Mouse (Mus musculus) embryonic facial prominence, embryonic 14.5 days (tissue): ENCODE results near the gene Plcd3. TPM values are rescaled to one million over a fixed set of nuclear protein-coding genes. Genes with fewer than 3 reads are reported as not detected.

Source experiments
- ATAC-seq: fragments of 200-750 bp; cut with Nextera tagmentation; 2 replicates; pipeline ENCODE4 v1.8.0; 2017; ENCODE audit warnings: low read depth, moderate number of reproducible peaks, moderate TSS enrichment
- DNase-seq: peaks from one replicate; pipeline ENCODE4 v3.0.0-alpha.2; 2015; ENCODE audit warnings: low spot score
- H3K27ac ChIP-seq: fragments of 300-500 bp; sonication (generic); replicated peaks from 2 replicates; pipeline ENCODE4 v1.5.1; 2014; ENCODE audit warnings: low read depth, mild to moderate bottlenecking, low read length, moderate library complexity
- H3K27me3 ChIP-seq: fragments of 300-500 bp; sonication (generic); replicated peaks from 2 replicates; pipeline ENCODE4 v1.6.1; 2014; ENCODE audit warnings: low read length; ENCODE audit not compliant: control insufficient read depth, insufficient read depth
- H3K36me3 ChIP-seq: fragments of 300-500 bp; sonication (generic); 2 replicates; pipeline ENCODE4 v1.6.1; 2014; ENCODE audit warnings: low read length, mixed read lengths; ENCODE audit not compliant: control insufficient read depth, insufficient read depth
- H3K4me1 ChIP-seq: fragments of 300-500 bp; sonication (generic); 2 replicates; pipeline ENCODE4 v1.6.1; 2014; ENCODE audit warnings: antibody characterized with exemption, low read length; ENCODE audit not compliant: control insufficient read depth, insufficient read depth
- H3K4me2 ChIP-seq: fragments of 300-500 bp; sonication (generic); 2 replicates; pipeline ENCODE4 v1.6.1; 2014; ENCODE audit warnings: low read depth, mild to moderate bottlenecking, low read length, moderate library complexity, mixed read lengths
- H3K4me3 ChIP-seq: fragments of 300-500 bp; sonication (generic); 2 replicates; pipeline ENCODE4 v1.5.1; 2014; ENCODE audit warnings: low read depth, mild to moderate bottlenecking, low read length
- H3K9ac ChIP-seq: fragments of 300-500 bp; sonication (generic); 2 replicates; pipeline ENCODE4 v1.6.1; 2014; ENCODE audit warnings: low read depth, mild to moderate bottlenecking, low read length, moderate library complexity, mixed read lengths
- H3K9me3 ChIP-seq: fragments of 300-500 bp; sonication (generic); 2 replicates; pipeline ENCODE4 v1.6.1; 2016; ENCODE audit warnings: low read length; ENCODE audit not compliant: control insufficient read depth
- WGBS: fragments of 180-500 bp; shearing (Covaris S2); extraction: QIAGEN DNeasy Blood & Tissue Kit; methylation state at CpG from one replicate; pipeline ENCODE4 v1.1.7; 2014; 5-methylcytosine and 5-hydroxymethylcytosine counted together
- polyA plus RNA-seq: library from polyadenylated mRNA; unstranded; fragments of >200 nt; fragmentation: Nextera tagmentation; extraction: Ambion mirVana; gene quantifications from 2 replicates; pipeline ENCODE4 v1.2.1, GENCODE M21; 2014

The Plcd3 gene
- polyA plus RNA-seq, 1 experiment from 2014 or later, result 3.0 TPM

GRCm38 (mm10) chr11:103069731-103070130 lies 31.7 kb downstream of the Plcd3 start:
- no peak overlapping the region for H3K4me2 ChIP-seq
- no peaks in the 10 kb centered on the region for H3K9me3 ChIP-seq
- no peaks in the 10 kb centered on the region; the same call in 1 of the 2 replicates for H3K4me1 ChIP-seq
- ATAC-seq, result no peak
- H3K27ac ChIP-seq, result no peak overlapping the region
- no peak for DNase-seq
- H3K9ac ChIP-seq, result no peak overlapping the region
- H3K36me3 ChIP-seq, result peaks cover 67% of the 10 kb centered on the region
- no peaks in the 10 kb centered on the region for H3K27me3 ChIP-seq
- H3K4me3 ChIP-seq, result no peak overlapping the region
- 95% methylated on average over 2 of the region's 2 CpGs for WGBS

- H3K9ac ChIP-seq, result no peak overlapping the region
- no peak overlapping the region for H3K4me2 ChIP-seq
- H3K27ac ChIP-seq, result no peak overlapping the region
- H3K4me1 ChIP-seq, result no peaks in the 10 kb centered on the region; the same call in 1 of the 2 replicates
- no peaks in the 10 kb centered on the region for H3K27me3 ChIP-seq
- H3K36me3 ChIP-seq, result peaks cover 76% of the 10 kb centered on the region
- ATAC-seq (no peak), DNase-seq (no peak)
- 95% methylated on average over 11 of the region's 11 CpGs for WGBS
- H3K9me3 ChIP-seq, result no peaks in the 10 kb centered on the region
- no peak overlapping the region for H3K4me3 ChIP-seq
Measured at GRCm38 (mm10) chr11:103068884-103069283, 32.6 kb downstream of the Plcd3 start.

- no peak overlapping the region for H3K4me2 ChIP-seq
- WGBS, result 91% methylated on average over 4 of the region's 4 CpGs
- ATAC-seq (no peak), DNase-seq (no peak)
- H3K36me3 ChIP-seq, result peaks cover 82% of the 10 kb centered on the region
- H3K9me3 ChIP-seq, result no peaks in the 10 kb centered on the region
- no peaks in the 10 kb centered on the region; the same call in 1 of the 2 replicates for H3K4me1 ChIP-seq
- H3K27me3 ChIP-seq, result no peaks in the 10 kb centered on the region
- no peak overlapping the region for H3K27ac ChIP-seq
- H3K9ac ChIP-seq, result no peak overlapping the region
- H3K4me3 ChIP-seq, result no peak overlapping the region
Measured at GRCm38 (mm10) chr11:103068272-103068671, 33.2 kb downstream of the Plcd3 start.

GRCm38 (mm10) chr11:103067457-103068001 lies 33.9 kb downstream of the Plcd3 start:
- Histone ChIP-seq H3K9me3 (no peaks in the 10 kb centered on the region), H3K27me3 (no peaks in the 10 kb centered on the region), H3K9ac (no peak overlapping the region), H3K4me2 (no peak overlapping the region), H3K4me3 (no peak overlapping the region), H3K27ac (peak overlapping the region; percentile 63), H3K4me1 (no peaks in the 10 kb centered on the region; the same call in 1 of the 2 replicates), H3K36me3 (peaks cover 84% of the 10 kb centered on the region)
- 50% methylated on average over 8 of the region's 8 CpGs for WGBS
- DNase-seq (peak; percentile 76), ATAC-seq (peak; percentile 78)

DNA sequence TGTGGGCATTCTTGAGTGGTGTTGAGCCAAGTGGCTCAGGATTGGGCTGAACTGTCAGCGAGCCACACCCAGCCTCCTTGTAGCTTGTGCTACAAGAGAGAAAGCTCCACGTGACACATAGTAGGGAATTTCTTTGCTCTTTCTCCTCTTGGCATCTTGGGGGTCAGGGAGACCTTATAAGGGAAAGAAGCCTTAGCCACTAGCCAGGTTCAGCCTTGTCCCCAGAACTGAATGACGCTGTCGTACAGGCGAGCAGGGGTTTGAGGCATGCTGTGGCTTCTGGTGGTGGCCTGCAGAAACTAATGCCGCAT lies 34.5 kb downstream of the Plcd3 start:
- peaks cover 87% of the 10 kb centered on the region for H3K36me3 ChIP-seq
- no peak for ATAC-seq
- no peaks in the 10 kb centered on the region for H3K9me3 ChIP-seq
- no peak for DNase-seq
- no peaks in the 10 kb centered on the region; the same call in 1 of the 2 replicates for H3K4me1 ChIP-seq
- H3K27ac ChIP-seq, result peak overlapping the region; percentile 63; the same call in 1 of the 2 replicates
- no peaks in the 10 kb centered on the region for H3K27me3 ChIP-seq
- H3K4me3 ChIP-seq, result no peak overlapping the region
- 83% methylated on average over 6 of the region's 6 CpGs for WGBS
- no peak overlapping the region for H3K4me2 ChIP-seq
- H3K9ac ChIP-seq, result no peak overlapping the region

GRCm38 (mm10) chr11:103066191-103067050 lies 35.0 kb downstream of the Plcd3 start:
- WGBS, result 82% methylated on average over 14 of the region's 14 CpGs
- Histone ChIP-seq H3K27ac (no peak overlapping the region), H3K9me3 (no peaks in the 10 kb centered on the region), H3K4me1 (no peaks in the 10 kb centered on the region; the same call in 1 of the 2 replicates), H3K4me2 (no peak overlapping the region), H3K9ac (no peak overlapping the region), H3K27me3 (no peaks in the 10 kb centered on the region), H3K4me3 (no peak overlapping the region), H3K36me3 (peaks cover 92% of the 10 kb centered on the region)
- ATAC-seq, result no peak
- peak; percentile 49 for DNase-seq

DNA sequence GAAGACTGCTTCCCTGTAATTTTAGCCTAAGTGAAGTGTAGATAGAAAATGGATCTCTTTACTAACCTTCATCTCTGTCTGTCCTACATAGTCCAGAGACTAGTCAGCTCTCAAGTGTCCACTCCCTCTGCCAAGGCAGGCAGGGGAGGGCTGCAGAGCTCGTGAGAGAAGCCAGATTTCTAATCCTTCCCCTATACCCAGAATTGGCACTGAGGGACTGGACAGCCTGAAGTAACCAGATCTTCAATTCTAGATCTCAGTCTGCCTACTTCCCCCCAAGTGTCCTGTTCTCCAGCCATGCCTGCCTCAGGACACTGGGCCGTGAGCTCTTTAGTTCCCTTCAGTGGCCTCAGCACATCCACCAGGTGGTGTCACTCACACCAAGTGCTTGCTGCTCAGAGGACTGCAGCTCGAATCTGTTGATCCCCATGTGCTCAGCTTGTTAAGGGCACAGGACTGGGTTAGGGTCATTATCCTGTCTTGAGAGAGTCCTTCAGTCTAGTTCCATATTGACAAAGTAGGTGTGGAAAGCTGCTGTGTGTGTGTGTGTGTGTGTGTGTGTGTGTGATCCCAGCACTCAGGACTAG lies 42.9 kb downstream of the Plcd3 start:
- Histone ChIP-seq H3K36me3 (peaks cover 85% of the 10 kb centered on the region), H3K9ac (no peak overlapping the region), H3K27me3 (no peaks in the 10 kb centered on the region), H3K4me1 (no peaks in the 10 kb centered on the region), H3K27ac (no peak overlapping the region), H3K9me3 (no peaks in the 10 kb centered on the region), H3K4me3 (no peak overlapping the region), H3K4me2 (no peak overlapping the region)
- ATAC-seq (no peak), DNase-seq (no peak)
- 56% methylated on average over 3 of the region's 3 CpGs for WGBS

- ATAC-seq, result no peak
- Histone ChIP-seq H3K9ac (no peak overlapping the region), H3K36me3 (peaks cover 83% of the 10 kb centered on the region), H3K9me3 (no peaks in the 10 kb centered on the region), H3K27ac (no peak overlapping the region), H3K27me3 (no peaks in the 10 kb centered on the region), H3K4me1 (no peaks in the 10 kb centered on the region), H3K4me2 (no peak overlapping the region), H3K4me3 (no peak overlapping the region)
- 90% methylated on average over 7 of the region's 7 CpGs for WGBS
- no peak for DNase-seq
Measured at GRCm38 (mm10) chr11:103056636-103057035, 44.8 kb downstream of the Plcd3 start.
